Mouse (Mus musculus) bone marrow, adult 2 months (tissue): ENCODE data around the gene Otop2. TPM values are rescaled to one million over a fixed set of nuclear protein-coding genes. Genes with fewer than 3 reads are reported as not detected.

ENCODE experiments used
- H3K27ac ChIP-seq: fragments of 200-500 bp; 2 replicates; pipeline ENCODE4 v1.5.1; 2012; ENCODE audit warnings: low read depth, mild to moderate bottlenecking, control low read depth, inconsistent platforms, low read length; ENCODE audit not compliant: control insufficient read depth, poor library complexity, insufficient read depth
- H3K4me1 ChIP-seq: fragments of 200-500 bp; 2 replicates; pipeline ENCODE4 v1.6.1; 2011; ENCODE audit warnings: low read length; ENCODE audit not compliant: control insufficient read depth, insufficient read depth
- H3K4me3 ChIP-seq: fragments of 200-500 bp; replicated peaks from 2 replicates; pipeline ENCODE3; 2011; ENCODE audit warnings: mild to moderate bottlenecking, low read depth, low read length, control low read depth; ENCODE audit not compliant: control insufficient read depth
- CTCF ChIP-seq: fragments of 200-500 bp; IDR thresholded peaks from 2 replicates; pipeline ENCODE4 v1.5.1; 2011; ENCODE audit warnings: low read length, control low read depth; ENCODE audit not compliant: control insufficient read depth, insufficient read depth
- POLR2A ChIP-seq: fragments of 200-500 bp; IDR thresholded peaks from 2 replicates; pipeline ENCODE4 v1.6.1; 2011; ENCODE audit warnings: low read depth, mild to moderate bottlenecking, control low read depth, low read length, borderline replicate concordance; ENCODE audit not compliant: control insufficient read depth
- WGBS: fragments of 180-500 bp; shearing (Covaris S2); methylation state at CpG from one replicate; pipeline ENCODE4 v1.1.7; 2018; 5-methylcytosine and 5-hydroxymethylcytosine counted together
- polyA plus RNA-seq: library from polyadenylated mRNA; stranded (reverse); fragments of >200 nt; gene quantifications from 2 replicates; pipeline ENCODE4 v1.2.4, GENCODE M21; 2011; ENCODE audit warnings: low replicate concordance; ENCODE audit not compliant: missing spikeins, insufficient read depth, insufficient read length

The Otop2 gene
- polyA plus RNA-seq, 1 experiment, result not detected

DNA sequence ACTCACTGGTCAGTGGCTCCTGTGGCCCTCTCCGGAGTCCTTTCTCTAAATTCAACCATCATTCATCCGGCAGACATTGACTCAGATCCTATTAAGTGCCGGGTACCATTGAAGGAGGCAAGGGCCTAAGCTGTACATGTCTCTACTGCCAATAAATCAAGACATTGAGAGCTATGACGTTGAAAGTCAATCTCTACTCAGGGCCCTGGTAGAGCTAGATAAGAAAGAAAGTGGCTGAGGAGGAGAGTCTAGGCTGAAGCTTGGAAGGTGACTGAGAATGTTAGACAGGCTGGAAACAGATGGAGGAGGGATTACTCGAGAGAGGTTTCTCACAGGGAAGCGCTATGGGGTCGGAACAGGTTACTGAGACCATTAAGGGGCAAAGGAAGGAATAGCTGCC lies 63.4 kb downstream of the Otop2 start:
- TF ChIP-seq POLR2A (no peak), CTCF (no peak)
- no peak overlapping the region for H3K4me3 ChIP-seq
- no peak overlapping the region for H3K27ac ChIP-seq
- no peaks in the 10 kb centered on the region; the same call in 1 of the 2 replicates for H3K4me1 ChIP-seq
- WGBS, result 58% methylated on average over 7 of the region's 7 CpGs

DNA sequence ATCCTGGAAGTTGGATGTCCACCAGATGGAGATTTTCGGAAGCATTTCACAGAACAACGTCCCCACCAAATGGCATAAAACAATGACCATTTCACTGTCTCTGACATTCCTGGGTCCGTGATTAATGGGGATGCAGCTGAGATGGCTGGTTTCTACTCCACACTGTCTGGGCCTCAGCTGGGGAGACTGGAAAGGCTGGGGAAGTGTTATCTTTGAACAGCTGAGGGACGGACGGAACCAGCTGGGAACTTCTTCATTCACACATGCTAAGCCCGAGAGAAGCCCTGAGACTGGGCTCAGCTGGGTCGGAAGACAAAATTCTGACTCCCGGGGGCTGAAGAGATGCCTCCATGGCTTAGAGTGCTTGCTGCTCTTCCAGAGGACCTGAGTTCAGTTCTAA lies 64.4 kb downstream of the Otop2 start:
- WGBS, result 75% methylated on average over 8 of the region's 8 CpGs
- Histone ChIP-seq H3K4me1 (no peaks in the 10 kb centered on the region; the same call in 1 of the 2 replicates), H3K4me3 (no peak overlapping the region), H3K27ac (no peak overlapping the region)
- TF ChIP-seq CTCF (no peak), POLR2A (no peak)

DNA sequence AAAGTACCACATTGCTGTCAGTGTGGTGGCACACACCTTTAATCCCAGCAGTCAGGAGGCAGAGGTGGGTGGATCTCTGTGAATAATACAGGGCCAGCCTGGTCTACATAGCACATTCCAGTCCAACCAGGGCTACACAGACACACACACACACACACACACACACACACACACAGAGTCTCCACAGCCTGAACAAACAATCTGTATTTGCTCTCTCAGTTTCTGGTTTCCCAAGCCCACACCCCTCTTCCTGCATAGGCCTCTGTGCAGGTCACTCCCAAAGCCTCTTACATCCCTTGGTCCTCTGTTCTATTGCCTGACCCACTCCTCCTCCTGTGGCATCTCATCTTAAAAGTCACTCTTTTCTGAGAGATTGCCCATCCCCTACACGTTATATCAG lies 65.1 kb downstream of the Otop2 start:
- H3K4me3 ChIP-seq, result no peak overlapping the region
- WGBS, result 59% methylated on average over 1 of the region's 1 CpGs
- H3K27ac ChIP-seq, result no peak overlapping the region
- no peak for TF ChIP-seq POLR2A
- TF ChIP-seq CTCF, result no peak
- no peaks in the 10 kb centered on the region; the same call in 1 of the 2 replicates for H3K4me1 ChIP-seq

DNA sequence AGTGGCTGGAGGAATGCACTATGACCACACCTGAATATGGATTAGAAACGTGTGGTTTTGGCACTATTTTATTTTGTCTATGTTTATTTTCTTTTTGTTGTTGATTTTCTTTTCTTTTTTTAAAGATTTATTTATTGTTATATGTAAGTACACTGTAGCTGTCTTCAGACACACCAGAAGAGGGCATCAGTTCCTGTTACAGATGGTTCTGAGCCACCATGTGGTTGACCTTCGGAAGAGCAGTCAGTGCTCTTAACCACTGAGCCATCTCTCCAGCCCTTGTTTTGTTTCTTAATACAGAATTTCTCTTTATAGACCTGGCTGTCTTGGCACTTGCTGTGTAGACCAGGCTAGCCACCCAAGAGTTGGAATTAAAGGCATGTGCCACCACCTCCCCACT lies 65.8 kb downstream of the Otop2 start:
- 40% methylated on average over 2 of the region's 2 CpGs for WGBS
- Histone ChIP-seq H3K4me3 (no peak overlapping the region), H3K27ac (no peak overlapping the region), H3K4me1 (no peaks in the 10 kb centered on the region; the same call in 1 of the 2 replicates)
- TF ChIP-seq POLR2A, result no peak
- TF ChIP-seq CTCF, result no peak

DNA sequence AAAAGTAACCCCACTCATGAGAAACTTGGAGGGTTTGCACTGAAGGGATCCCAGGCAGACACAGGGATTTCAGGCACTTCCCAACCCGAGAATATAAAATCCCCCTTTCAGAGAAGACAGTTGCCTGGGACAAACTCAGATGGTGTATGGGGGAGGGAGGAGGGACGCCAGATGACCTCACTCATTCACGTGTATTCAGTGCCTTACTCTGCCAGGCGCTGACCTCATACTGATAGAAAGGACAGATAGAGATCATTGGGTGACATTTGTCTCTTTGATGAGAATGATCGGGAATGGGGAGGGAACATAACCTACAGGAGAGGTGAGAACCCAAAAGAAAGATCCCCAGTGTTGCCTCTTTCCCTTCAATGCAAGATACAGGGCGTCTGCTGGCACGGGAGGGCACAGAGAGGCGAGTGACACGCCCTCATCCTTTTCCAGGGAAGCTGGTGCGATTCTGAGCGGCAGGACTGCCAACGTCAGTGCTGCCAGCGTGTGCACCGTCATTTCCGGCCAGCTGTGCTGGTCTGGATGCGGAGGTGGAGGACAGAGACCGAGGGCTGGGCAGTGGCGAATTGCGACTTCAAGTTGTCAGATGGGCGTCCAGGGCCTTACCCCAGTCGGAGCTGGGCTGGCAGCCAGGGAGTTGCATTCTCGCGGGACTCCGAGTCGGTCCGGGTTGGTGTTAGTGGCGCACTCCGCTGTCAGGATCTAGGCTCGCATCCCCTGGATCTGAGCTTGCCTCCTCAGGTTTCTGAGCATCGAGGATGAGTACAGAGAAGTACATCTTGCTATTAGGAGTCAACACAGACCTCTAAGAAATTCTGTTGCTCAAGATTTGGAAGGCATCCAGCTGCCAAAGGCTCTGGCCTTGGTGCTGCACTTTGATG lies 67.1 kb downstream of the Otop2 start:
- 3% methylated on average over 30 of the region's 30 CpGs for WGBS
- no peak overlapping the region for H3K27ac ChIP-seq

DNA sequence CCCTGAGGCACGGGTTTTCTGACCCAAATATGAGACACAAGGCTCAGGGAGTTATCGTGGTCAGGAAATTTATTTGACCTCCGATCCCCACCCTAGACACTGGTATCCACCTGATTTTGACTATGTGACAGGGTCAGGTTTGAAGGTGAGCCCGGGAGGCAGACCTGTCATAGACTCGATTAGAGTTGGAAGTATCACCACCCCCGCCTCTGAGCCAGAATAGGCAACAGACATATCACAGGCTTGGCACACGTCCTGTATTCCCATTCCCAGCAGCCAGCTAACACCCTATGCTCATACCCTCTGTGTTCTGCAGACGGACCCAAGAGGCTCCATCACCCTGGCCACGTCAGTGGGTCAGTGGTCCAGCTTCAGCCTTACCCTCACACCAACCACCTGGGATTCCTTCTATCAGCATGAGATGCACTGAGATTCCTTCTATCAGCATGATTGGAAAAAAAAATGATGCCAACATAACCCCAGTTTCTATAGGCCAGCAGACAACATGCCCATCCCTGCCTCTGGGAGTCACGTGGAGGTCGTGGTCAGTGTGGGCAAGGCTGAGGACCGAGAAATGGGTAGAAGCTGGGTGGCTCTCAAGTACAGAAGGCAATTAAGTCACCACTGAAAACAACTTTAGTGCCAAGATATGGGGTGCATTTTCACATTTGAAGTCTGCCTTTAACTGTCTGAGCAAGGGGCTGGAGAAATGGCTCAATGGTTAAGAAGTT lies 67.9 kb downstream of the Otop2 start:
- Histone ChIP-seq H3K4me1 (no peaks in the 10 kb centered on the region), H3K4me3 (no peak overlapping the region), H3K27ac (no peak overlapping the region)
- WGBS, result 51% methylated on average over 12 of the region's 12 CpGs
- TF ChIP-seq CTCF, result no peak

More for the DNA sequence above, 67.1 kb downstream of the Otop2 start:
- TF ChIP-seq POLR2A (0 out of 2 replicates have a peak, but pooled peaks have one; percentile 20), CTCF (no peak)
- no peak overlapping the region for H3K4me3 ChIP-seq
- H3K4me1 ChIP-seq, result no peaks in the 10 kb centered on the region

DNA sequence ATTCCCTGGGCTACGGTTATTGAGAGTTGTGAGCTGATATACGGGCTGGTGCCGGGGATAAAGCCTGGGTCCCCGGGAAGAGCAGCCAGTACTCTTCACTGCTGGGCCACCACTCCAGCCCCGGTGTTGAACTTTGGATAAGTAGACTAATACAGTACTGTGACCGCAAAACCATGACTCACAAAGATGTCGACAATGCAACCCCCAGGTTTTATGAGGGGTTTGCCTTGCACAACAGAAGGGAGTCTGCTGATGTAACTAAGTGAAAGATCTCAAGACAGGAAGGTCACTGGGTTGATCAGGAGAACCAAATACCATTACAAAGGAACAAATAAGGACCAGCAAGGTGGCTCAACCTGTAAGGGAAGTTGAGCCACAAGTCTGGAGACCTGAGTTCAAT lies 69.8 kb downstream of the Otop2 start:
- H3K4me3 ChIP-seq, result no peak overlapping the region
- no peak overlapping the region for H3K27ac ChIP-seq
- WGBS, result 53% methylated on average over 7 of the region's 7 CpGs
- TF ChIP-seq POLR2A (no peak), CTCF (no peak)
- no peaks in the 10 kb centered on the region for H3K4me1 ChIP-seq

DNA sequence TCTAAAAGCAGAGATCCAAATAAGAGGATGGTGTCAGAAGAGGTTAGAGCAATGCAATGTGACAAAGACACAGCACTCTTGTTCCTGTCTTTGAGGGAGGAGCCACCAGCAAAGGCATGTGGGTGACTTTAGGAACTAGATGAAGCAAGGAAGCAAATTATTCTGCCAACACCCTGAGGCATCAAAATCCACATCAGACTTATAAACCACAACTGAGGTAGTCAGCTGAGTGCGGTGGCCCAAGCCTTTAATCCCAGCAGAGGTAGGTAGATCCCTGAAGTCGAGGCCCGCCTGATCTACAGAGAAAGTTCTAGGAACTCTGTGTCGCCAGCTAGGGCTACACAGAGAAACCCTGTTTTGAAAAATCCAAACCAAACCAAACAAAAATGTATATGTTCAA lies 70.3 kb downstream of the Otop2 start:
- WGBS, result 84% methylated on average over 4 of the region's 4 CpGs
- Histone ChIP-seq H3K27ac (no peak overlapping the region), H3K4me1 (no peaks in the 10 kb centered on the region), H3K4me3 (no peak overlapping the region)
- no peak for TF ChIP-seq CTCF
- TF ChIP-seq POLR2A, result no peak

DNA sequence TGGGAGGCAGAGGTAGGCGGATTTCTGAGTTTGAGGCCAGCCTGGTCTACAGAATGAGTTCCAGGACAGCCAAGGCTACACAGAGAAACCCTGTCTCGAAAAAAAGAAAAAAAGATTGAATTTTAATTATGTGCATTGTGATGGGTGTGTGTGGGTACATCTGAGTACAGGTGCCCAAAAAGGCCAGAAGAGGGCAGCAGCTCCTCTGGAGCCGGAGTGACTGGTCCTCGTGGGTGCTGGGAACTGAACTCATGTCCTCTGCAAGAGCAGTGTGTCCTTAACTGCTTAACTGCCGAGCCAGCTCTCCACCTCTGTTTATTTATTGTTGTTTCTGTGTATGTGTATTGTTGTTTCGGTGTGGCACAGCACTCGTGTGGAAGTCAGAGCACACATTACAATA lies 70.9 kb downstream of the Otop2 start:
- no peak for TF ChIP-seq POLR2A
- no peak overlapping the region for H3K4me3 ChIP-seq
- H3K4me1 ChIP-seq, result no peaks in the 10 kb centered on the region
- WGBS, result 77% methylated on average over 7 of the region's 7 CpGs
- H3K27ac ChIP-seq, result no peak overlapping the region
